Mouse (Mus musculus) urinary bladder, postnatal 25 days (tissue): Measurements from ENCODE around the gene Mapkbp1.
A peak's percentile ranks its signal among the peaks of the same experiment; 100 is the strongest.

Source experiments
- DNase-seq: peaks from one replicate; pipeline ENCODE4 v3.0.0; 2022; ENCODE audit warnings: low spot score

Mapkbp1 gene

DNA sequence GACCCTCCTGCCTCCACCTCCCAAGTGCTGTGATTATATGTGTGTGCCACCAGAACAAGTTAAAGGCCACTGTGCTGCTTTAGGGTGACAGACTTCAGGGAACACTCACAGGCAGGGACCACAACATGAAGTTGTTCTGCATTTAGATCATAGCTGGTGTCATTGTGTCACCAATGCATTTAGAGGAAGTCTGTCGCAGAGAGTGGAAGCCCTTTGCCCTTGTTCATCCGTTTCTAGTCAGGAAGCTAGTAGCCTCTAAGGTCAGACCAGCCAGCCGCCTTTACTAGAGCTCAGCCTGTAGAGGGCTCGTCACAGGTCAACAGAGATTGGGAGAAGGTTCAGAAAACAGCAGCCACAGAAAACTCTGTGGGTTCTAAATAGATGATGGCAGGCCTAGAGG lies 36.2 kb downstream of the Mapkbp1 start:
- DNase-seq: no peak

DNA sequence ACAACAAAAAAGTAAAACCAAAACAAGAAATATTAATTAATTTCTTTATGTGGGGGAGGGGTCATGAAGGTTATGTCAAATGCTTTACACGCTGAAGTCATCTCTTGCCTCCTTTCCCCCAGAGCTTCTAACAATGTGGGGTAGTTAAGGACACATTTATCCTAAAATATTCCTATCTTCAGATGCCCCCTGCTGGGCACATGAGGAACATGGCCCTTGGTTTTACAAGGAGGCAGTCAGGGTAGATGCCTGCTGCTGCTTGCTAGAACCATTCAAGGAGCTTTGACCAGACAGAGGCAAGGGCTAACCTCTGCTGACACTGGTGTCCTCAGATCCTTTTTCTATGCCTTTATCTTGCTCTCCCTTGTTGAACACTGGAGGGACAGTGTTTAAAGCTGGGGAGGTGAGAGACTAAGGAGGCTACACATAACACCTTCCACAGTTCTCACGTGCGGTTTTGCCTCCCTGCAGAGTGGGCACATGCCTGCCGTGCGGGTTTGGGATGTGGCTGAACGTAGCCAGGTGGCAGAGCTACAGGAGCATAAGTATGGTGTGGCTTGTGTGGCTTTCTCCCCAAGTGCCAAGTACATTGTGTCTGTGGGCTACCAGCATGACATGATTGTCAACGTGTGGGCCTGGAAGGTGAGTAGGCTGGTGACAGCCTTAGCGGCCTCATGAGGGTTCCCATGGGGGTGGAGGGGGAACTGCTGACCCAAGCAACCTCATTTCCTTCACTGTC lies 39.1 kb downstream of the Mapkbp1 start:
- peak; percentile 46 for DNase-seq

DNA sequence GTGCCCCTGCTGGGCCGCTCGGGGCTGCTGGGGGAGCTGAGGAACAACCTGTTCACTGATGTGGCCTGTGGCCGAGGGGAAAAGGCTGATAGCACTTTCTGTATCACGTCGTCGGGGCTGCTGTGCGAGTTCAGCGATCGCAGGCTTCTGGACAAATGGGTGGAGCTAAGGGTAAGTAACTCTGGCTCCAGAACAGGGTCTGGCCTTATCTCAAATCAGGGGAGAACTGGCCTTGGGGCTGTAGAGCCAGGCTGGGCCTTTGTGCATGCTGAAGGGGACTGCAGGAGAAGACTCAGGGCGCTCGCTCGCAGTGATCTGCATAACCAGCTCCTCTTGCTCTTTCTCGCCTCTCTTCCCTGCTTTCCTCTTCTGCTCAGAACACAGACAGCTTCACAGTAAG lies 40.4 kb downstream of the Mapkbp1 start:
- DNase-seq: no peak

DNA sequence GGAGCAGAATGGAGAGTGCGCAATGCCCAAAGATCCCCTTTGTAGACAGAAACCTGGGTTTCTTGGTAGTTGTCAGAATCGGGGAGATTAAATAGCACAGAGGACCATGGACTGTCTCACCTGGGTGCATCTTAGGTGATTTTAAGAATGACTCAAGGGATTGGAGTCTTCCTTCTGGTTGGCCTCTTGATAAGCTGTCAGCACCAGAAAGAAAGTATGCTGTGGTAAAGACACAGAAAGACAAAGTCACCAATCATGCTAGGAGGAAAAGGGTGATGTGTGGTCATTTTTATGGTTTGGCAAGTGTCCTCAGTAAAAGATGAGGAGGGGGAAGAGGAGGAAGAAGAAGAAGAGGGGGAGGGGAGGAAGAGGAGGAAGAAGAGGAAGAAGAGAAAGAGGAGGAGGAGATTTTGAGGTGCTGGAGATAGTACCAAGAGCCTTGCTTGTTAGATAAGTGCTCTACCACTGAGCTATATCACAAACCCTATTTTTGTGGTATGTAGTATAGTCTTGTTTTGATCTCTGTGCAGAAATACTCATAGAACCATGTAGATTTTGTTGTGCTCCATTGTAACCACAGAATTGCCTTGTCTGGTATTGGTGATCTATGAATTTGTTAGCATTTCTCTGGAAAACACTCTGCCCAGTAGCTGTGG lies 41.5 kb downstream of the Mapkbp1 start:
- DNase-seq: no peak

DNA sequence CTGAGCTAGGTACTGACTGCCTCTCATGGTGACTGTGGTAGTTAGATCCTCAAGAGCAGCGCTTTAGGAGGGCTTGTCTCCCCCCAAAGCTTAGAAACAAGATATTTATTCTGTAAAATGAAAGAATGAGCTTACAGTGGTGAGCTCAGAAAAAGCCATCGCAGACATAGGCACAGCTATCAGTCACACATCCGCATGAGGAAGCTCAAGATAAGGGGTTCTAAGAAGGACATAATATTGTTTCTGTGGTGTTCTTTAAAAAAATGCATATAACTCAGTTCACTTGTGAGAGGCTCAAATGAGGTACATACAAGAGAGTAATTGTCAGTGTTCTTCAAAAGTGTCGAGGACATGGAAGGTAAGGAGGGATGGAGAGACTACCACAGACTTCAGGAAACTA lies 43.4 kb downstream of the Mapkbp1 start:
- no peak for DNase-seq

DNA sequence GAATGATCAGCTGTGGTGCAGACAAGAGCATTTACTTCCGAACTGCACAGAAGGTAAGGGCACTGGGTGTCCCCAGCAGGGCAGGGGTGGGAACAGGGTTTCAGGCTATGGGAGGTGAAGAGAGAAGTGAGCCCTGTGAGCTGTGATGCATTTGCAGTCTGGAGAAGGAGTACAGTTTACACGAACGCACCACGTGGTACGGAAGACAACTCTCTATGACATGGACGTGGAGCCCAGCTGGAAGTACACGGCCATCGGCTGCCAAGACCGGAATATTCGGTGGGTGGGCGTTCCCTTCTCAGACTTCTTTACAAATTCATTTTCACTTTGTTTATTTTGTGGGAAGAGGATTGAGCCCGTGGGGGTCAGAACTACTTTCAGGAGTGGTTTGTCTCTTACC lies 45.1 kb downstream of the Mapkbp1 start:
- DNase-seq: no peak

DNA sequence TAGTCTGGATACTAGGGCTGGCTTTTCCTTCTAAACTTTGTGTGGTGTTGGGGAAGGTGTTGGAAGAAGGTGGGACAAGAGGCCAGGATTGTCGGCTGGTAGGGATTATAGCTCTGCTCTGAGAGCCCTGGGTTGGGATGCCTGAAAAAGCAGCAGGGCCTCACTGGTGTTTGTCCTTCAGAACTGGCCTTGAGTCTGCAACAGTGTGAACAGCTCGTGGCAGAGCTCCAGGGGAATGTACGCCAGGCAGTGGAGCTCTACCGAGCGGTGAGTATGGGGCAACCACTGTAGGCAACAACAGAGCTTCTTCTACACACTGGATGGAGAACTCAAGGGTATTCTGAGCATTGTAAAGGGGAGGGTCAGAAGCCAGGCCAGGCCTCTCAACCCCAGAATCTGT lies 51.8 kb downstream of the Mapkbp1 start:
- DNase-seq: no peak

DNA sequence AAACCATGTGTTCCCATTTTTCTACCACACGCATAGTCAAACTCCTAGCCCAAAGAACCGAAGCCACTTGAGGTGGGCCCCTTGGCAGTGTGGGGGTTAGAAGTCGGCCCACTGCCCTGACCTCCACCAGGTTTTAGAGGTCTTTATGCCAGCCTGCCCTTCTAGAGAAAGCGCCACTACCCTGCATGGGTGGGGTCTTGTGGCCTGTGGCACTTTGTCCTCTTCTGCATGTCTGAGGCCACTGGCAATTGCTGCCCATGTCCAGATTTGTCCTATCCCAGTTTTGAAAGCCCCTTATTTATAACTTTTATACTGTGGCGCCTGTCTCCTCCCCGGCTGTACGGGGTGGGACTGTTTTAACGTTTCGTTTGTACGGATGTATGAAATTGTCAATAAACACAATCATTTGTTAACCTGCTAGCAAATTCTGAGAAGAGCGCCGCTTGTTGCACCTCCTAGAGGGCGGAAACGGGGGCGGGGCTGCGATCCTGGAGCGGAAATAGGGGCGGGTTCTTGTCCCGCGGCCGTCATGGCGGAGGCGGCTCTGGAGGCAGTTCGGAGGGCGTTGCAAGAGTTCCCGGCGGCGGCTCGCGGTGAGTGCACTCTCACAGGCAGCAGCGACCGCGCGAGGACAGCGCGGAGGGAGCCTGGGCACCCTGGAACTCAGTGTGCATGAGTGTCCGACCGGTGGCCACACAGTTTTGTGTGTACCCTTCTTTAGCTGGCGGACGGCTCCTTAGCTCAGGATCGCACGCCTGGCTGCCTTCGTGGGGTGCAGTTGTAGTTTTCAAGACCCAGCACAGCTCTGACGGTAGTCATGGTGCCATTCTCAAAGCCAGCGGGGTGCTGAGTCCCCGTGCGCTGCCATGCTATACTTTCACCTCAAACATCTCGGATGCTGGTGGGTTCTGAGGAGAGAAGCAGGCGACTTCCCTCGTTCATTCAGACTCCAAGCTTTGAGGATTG lies 54.8 kb downstream of the Mapkbp1 start, which contains the start of the genes Jmjd7 and Gm28042:
Jmjd7 (plus strand) TSS at position 500 of the 966 bp plus-strand sequence.
Gm28042 (plus strand) TSS at position 510 of the 966 bp plus-strand sequence.
- DNase-seq: peak; percentile 93

DNA sequence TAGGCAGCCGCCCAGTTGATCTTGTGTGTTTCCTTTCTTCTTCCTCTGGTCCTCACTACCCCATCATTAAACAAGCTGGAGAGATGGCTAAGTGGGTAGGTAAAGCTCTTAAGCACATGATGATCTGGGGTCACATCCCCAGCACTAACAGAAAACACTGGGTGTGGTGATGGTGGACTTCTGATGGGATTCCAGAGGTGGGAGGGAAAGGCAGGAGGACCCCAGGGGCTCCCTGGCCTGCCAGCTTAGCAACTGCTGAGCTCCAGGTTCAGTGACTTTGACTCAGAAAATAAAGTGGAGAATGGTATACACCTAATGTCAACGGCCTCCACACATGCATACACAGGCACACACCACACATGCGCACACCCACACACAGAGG lies 55.4 kb downstream of the Mapkbp1 start:
- DNase-seq: no peak

DNA sequence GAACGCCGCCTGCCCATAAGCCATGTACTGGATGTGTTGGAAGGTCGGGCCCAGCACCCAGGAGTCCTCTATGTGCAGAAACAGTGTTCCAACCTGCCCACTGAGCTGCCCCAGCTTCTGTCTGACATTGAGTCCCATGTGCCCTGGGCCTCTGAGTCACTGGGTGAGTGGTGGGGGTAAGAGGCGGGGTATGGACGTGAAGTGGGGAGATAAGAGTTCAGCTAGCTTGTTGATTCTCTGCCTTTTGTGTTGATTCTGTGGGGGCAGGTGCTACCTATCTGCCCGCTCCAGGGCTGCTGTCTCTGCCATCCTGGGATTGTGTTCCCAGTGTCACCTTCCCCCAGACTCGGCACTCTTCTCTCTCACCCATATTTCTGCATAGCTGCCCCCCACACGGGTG lies 57.9 kb downstream of the Mapkbp1 start:
- DNase-seq: no peak

DNA sequence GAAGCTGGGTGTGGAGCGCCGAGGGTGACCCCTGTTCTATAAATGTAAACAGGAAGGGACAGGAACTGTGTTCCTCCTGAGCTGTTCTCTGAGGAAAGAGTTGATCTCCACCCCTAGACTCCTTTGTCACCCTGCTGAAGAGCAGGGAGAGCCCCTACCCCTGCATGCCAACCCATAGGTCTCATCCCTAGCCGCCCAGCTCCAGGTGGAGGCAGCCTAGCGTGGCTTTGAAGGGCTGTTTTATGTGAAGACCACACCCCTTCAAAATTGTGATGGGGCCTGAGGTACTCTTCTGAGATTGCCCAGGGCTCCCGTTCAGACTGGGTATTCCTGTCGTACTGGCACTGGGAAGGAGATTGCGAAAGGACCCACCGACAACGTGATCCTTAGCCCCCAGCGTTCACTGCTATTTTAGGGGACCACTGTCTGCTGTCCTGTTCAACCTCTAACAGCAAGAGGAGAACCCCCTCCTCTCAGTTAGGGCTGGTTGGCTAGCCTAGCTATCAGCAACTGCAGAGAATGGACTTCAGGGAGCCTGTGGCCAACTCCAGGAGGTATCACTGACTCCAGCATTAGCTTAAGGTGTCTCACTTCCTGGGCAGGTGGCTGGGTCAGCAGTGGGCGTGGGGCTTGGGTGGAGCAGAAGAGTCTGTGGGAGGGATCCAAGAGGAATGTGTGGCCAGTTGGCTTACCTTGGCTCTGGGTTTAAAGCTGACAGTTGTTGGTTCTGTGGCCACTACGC lies 60.4 kb downstream of the Mapkbp1 start, which contains the start of gene Pla2g4b:
Pla2g4b (plus strand) TSS at position 692 of the 742 bp plus-strand sequence.
- no peak for DNase-seq

DNA sequence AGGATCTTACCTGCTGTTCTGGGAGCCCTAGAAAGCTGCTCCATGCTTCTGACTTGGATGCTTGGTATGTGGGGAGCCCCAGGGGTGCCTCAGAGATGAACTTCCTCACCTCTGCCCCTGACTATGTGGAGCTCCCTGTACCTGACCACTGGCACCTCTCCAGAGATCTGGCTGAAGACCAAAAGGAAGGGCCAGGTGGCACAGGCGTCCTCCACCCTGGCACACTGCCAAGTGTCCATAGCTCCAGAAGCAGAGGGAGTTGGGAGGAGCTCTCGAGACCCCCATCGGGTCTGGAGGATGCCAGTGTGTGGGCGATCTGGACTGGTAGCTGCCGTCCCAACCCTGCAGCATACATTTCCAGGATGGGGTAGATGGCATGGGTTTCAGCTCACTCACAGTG lies 61.2 kb downstream of the Mapkbp1 start:
- DNase-seq: no peak

DNA sequence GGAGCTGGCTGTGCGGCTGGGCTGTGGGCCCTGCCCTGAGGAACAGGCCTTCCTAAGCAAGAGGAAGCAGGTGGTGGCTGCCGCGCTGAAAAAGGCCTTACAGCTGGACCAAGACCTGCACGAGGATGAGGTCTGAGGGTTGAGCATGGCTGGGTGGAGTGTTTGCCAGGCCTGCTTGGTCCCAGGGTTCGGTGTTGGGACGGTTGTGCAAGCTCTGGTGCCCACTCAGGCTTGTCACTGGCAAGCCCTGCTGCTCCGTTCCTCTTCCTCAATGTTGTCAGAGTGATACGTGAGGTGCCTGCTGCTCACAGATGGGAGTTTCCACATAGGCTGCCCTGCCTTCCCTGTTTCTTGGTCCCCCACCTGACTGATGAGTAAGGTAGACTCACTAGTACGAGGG lies 65.2 kb downstream of the Mapkbp1 start:
- no peak for DNase-seq

DNA sequence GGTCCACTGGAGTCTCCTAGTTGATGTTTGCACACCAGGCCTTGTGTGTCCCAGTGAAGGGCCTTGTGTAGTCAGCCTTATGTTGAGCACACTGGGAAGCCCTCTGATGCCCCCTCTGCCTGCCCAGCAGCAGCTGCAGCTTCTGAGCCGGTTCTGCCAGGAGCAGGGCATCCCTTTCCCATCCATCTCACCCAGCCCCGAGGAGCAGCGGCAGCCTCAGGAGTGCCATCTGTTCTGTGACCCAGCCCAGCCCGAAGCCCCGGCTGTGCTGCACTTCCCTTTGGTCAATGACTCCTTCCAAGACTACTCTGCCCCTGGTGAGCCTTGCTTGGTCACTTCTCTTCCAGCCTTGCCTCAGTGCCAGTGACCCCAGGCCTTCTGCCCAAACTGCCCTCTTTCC lies 68.5 kb downstream of the Mapkbp1 start:
- no peak for DNase-seq

DNA sequence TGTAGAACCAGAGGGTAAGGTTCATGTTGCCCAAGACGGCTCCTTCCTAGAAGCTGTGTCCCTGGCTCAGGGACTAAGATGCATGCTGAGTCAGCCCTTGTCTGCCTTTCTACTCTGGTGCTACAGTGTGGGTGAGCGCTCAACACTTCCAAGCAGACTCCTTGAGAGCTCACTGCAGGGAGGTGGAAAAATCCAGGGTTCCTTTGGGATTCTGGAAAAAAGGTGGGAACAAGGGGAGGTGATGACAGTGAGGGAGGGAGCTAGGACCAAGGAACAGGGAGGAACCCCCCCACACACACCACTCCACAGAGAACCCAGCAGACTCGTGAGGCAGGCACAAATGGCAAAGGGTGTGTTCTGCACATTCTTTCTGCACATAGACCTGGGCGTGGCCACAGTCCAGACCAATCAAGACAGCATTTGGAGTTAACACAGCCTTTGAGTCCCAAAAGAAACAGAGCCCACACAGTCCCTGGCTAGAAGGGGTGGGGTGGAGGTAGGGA lies 71.7 kb downstream of the Mapkbp1 start:
- DNase-seq: no peak

DNA sequence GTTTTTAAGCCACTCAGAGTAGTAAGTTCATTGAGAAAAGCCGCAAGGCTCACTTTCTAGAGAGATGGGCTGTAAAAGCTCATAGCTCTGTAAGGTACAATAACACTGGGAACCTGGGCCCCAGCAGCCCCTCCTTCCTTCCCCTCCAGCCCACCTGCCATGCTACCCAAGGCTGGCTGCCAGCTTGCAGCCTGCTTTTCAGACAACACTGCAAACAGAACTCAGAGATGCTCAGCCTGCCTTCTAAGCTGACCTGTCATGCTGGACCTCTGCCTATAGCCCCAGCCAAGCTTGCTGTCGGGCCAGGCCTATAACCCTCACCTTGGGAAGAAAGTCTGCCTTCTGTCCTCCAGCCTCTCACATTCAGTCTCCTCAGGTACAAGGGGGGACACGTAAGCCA lies 72.2 kb downstream of the Mapkbp1 start:
- DNase-seq: no peak

DNA sequence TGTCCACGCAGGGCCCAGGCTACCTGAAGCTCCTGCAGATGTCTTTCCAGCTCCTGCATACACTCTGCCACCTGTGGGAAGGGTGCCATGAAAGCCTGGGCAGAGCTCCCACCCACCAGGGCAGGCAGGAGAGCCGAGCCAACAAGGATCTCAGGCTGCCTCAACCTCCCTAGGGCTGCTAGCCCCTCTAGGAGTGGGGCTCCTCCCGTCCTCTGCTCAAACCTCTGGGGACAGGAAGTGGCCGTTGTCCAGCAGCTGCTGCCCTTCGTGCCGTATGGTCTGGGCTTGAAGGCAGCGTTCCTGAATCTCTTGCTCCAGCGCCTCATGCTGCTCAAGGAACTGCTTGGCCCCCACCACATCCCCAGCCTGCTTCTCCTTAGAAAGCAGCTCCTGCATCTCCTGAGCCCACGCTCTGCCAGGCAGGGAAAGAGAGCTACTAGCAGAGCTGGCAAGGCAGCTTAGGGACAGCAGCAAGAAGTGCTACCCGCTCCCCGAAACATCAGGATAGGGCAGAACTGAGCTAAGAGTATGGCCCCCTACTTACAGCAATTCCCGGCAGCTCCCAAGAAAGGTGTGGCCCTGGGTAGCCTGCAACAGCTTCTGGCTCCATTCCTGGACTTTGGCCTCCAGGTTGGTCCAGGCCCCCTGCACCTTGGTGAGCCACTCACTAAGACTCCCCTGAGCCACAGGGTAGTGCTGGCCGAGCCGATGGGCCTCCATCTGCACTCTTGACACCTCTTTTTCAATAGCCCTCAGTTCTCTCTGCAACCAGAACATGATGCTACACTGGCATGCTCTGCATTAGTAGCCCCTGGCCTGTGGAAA lies 74.2 kb downstream of the Mapkbp1 start:
- no peak for DNase-seq

DNA sequence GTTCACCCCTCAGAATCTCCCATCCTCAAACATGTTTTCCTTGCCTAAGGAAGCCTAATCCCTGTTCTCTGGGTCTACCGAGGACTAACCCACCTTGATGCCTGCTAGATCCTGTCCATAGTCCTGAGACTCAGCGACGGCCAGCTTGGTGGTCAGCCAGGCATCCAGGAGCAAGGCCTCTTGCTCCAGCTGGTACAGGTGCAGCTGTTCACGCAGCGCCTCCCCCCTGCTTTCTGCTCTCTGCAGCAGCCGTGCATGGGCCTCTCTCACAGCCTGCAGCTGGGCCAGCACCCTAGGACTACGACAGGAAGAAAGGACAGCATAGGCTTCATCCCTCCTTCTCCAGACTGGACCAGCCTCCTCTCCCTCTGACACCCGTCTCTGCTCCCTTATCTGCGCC lies 75.7 kb downstream of the Mapkbp1 start:
- DNase-seq: no peak

DNA sequence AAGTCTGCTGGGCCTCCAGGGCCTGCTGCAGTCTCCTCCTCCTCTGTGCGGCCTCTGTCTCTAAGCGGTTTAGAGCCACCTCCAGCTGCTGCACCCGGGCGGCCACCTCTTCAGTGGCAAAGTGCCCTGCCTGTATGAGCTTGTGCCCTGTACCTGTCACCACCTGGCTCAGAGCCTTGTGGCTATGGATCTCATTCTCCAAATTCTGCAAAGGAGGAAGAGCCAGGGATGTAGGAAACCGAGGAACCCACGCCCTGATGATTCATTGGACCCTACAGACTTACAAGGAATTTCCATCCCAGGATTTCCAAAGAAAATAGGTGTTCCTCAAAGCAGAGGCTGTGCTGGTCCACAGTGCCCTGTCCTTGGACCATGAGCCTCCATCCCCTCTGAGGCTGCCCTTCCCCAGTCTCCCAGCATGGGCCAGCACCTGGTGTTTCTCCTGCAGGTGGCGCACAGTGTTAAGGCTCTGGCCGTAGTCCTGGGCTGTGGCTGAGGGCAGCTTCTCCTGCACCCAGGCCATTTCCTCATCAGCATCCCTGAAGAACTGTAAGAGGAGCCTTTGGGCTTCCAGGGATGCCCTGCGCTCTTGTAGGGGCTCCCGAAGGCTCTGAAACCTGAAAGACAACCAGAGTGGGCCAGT lies 77.3 kb downstream of the Mapkbp1 start:
- peak; percentile 53 for DNase-seq

DNA sequence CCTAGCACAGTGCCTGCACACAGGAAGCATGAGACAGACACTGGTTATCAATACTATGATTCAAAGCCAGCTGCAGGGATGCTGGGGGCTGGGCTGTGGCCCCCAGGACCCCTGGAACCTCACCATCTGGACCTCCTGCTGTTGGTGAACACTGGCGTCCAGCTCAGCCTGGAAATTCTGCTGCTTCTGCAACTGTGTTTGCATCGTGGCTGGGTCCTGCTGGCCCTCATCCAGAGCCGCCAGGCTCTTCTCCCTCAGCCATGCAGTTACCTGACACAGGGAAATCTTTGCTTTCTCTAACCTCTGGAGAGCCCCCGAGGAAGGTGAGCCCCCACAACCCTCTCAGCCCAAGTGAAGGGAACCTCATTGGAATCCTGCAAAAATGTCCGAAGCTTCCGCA lies 78.9 kb downstream of the Mapkbp1 start:
- DNase-seq: no peak
